Mouse (Mus musculus) MEL (cell line): ENCODE measurements around the gene Emc1.

Experiments used
- GATA1 ChIP-seq: IDR thresholded peaks from 2 replicates; pipeline ENCODE4 v1.6.1; 2011; ENCODE audit warnings: low read depth, low read length, improper control_type of control experiment
- RCOR1 ChIP-seq: IDR thresholded peaks from 2 replicates; pipeline ENCODE4 v1.6.1; 2012; ENCODE audit warnings: low read depth, mild to moderate bottlenecking, inconsistent platforms, low read length, improper control_type of control experiment
- TCF12 ChIP-seq: IDR thresholded peaks from 2 replicates; pipeline ENCODE4 v1.6.1; 2014; ENCODE audit warnings: low read depth, mild to moderate bottlenecking, inconsistent platforms, low read length, improper control_type of control experiment, moderate library complexity

DNA sequence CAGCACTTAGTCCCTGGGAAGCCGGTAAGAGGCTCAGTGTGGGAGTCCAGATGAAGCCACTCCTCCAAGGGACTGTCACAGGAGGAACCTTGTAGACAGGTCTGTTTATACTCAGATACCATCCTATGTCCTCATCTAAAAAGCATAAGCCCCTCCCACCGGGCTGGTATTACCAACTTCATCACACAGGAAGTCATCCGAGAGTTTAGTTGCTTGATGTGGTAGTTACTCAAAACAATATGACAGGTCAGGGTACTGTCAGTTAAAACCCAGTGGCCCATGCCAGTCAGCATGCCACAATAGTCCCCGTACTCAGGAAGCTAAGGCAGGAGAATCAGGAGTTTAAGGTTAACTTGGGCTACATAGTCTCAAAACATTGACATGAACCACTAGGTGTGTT lies 32.6 kb upstream of the Emc1 start:
- TF ChIP-seq TCF12 (no peak), GATA1 (no peak), RCOR1 (no peak)
